In genomic region chr12:17033464-17033841, GRCm38 (mm10) we compare ENCODE assay signal across 1 mouse cellular context.
TF ChIP-seq lines count a peak whose summit lies in the region.

No protein-coding gene starts in this region.

TF ChIP-seq in MEL, 35 proteins besides CTCF, POLR2A, EP300 and RAD21 (continued from another document):
- TF ChIP-seq MEF2A (IDR thresholded peaks at IDR 0.05; ENCODE audit: extremely low read depth, insufficient replicate concordance, low read depth, low read length, poor library complexity, severe bottlenecking) (no peak), MAFK (IDR thresholded peaks at IDR 0.05; ENCODE audit: borderline replicate concordance, low read depth, low read length) (no peak), E2F4 (IDR thresholded peaks at IDR 0.05; ENCODE audit: borderline replicate concordance, low read depth, low read length) (no peak), MYC (IDR thresholded peaks at IDR 0.05; ENCODE audit: low read depth, low read length) (peak; percentile 94), ZMIZ1 (IDR thresholded peaks at IDR 0.05; ENCODE audit: low read depth, low read length) (peak; percentile 60; the same call in 1 of the 2 replicates), MYB (IDR thresholded peaks at IDR 0.05; ENCODE audit: low read depth, low read length) (no peak), SMC3 (IDR thresholded peaks at IDR 0.05; ENCODE audit: low read depth, low read length) (no peak), MAZ (IDR thresholded peaks at IDR 0.05; ENCODE audit: low read depth, low read length) (no peak), POLR2AphosphoS5 (IDR thresholded peaks at IDR 0.05; ENCODE audit: borderline replicate concordance, low read depth, low read length) (no peak), UBTF (IDR thresholded peaks at IDR 0.05; ENCODE audit: borderline replicate concordance, insufficient read depth, low read depth, low read length) (no peak), KAT2A (conservative IDR thresholded peaks at IDR 0.05; ENCODE audit: low read depth, low read length) (no peak), NELFE (IDR thresholded peaks at IDR 0.05; ENCODE audit: low read depth, low read length) (0 out of 2 replicates have a peak, but pooled peaks have one; percentile 34), TBP (IDR thresholded peaks at IDR 0.05; ENCODE audit: low read depth, low read length) (peak; percentile 81), CHD2 (IDR thresholded peaks at IDR 0.05; ENCODE audit: low read length) (no peak), USF2 (IDR thresholded peaks at IDR 0.05; ENCODE audit: borderline replicate concordance in 1 of 2, insufficient read depth in 1 of 2, low read depth in 1 of 2, low read length in 2 of 2) (no peak), ZKSCAN1 (IDR thresholded peaks at IDR 0.05; ENCODE audit: low read depth, low read length) (no peak), MXI1 (IDR thresholded peaks at IDR 0.05; ENCODE audit: low read depth, low read length) (peak; percentile 97), CHD1 (IDR thresholded peaks at IDR 0.05; ENCODE audit: low read depth, low read length) (no peak), JUND (IDR thresholded peaks at IDR 0.05; ENCODE audit: low read depth, low read length) (no peak), POLR2AphosphoS2 (IDR thresholded peaks at IDR 0.05; ENCODE audit: low read length) (peak; percentile 76; the same call in 1 of the 2 replicates), ETS1 (IDR thresholded peaks at IDR 0.05; ENCODE audit: low read depth, low read length) (peak; percentile 67; the same call in 1 of the 2 replicates), GATA1 (IDR thresholded peaks at IDR 0.05; ENCODE audit: low read depth, low read length) (no peak), ELF1 (IDR thresholded peaks at IDR 0.05; ENCODE audit: low read depth, low read length) (peak; percentile 86), ZNF384 (IDR thresholded peaks at IDR 0.05; ENCODE audit: low read depth, low read length) (no peak), USF1 (IDR thresholded peaks at IDR 0.05; ENCODE audit: low read depth, low read length) (peak; percentile 37; the same call in 1 of the 2 replicates), TAL1 (IDR thresholded peaks at IDR 0.05; ENCODE audit: low read length) (no peak), SIN3A (IDR thresholded peaks at IDR 0.05; ENCODE audit: low read length) (peak; percentile 92), HCFC1 (IDR thresholded peaks at IDR 0.05; ENCODE audit: low read depth, low read length) (peak; percentile 47; the same call in 1 of the 2 replicates), TCF12 (IDR thresholded peaks at IDR 0.05; ENCODE audit: low read depth, low read length) (peak; percentile 53; the same call in 1 of the 2 replicates), ZC3H11A (IDR thresholded peaks at IDR 0.05; ENCODE audit: low read depth, low read length) (no peak)
